Mouse (Mus musculus): ENCODE measurements around the gene Snrpe. TPM values are rescaled to one million over a fixed set of nuclear protein-coding genes. Genes with fewer than 3 reads are reported as not detected.
A peak's percentile ranks its signal among the peaks of the same experiment; 100 is the strongest.

Snrpe gene
- 907 and 930 TPM in 2 replicates for polyA plus RNA-seq (2016; fragmentation: Nextera tagmentation; extraction: Ambion mirVana)

DNA sequence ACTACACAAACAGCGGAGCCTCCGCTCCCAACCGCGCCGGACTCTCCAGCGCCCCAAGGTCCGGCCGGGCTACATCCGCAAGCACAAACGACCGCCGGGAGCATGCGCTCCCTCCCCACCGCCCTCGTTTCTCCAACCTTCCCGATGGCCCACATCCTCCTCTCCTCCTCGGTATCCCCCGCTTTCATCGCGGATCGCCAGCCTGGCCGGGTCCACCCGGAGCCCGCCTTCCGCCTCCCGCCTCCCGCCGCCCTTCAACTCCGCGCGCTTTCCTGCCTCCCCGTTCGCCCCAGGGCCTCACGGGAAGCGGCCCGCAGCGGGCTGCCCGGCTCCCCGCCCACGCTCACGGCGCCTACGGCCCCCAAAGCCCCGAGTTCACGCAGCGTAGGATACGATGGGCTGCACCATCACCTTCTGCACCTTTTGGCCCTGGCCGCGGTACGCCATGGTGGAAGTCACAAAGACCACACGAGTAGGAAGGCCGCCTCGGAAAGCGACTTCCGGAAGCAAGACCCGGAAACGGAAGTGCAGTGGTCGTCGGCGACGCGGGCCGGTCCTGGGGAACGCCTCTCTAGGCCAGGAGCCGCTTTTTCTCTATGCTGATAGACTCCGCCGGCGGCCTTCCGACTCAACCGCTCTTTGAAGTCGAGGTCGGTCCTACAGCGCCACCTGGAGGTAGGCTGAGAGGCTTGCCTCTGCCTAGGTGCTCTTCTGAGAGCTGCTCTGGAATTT is at the start of gene Snrpe:
Gene Snrpe, minus strand, starts transcription at position 521 of the 732 bp plus-strand sequence.
- WGBS: under 1% methylated on average over 73 of the region's 73 CpGs
- DNase-seq (ENCODE audit: low spot score): peak; percentile 98
- no peaks in the 10 kb centered on the region for H3K27me3 ChIP-seq (replicated peaks; ENCODE audit: low read depth, poor library complexity, severe bottlenecking)

DNA sequence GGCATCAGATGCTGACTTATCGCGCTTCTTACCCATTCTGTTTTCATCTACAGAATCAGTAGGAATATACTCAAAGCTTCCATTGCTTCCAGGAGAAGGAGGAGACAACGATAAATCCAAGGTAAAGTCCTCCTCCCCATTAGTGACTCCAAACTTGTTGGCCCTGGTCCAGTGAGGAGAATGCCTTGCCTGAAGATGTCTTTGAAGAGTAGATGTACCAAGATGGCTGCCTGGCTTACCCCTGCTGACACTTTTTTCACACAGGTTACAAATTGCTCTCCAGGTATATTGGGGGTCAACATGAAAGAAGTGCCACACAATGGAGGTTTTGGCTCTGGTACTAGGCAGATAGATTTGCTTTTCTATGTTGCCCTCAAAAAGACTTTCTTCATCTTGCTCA is 48.8 kb upstream of the Snrpe start:
- Histone ChIP-seq H3K4me1 (peaks cover 31% of the 10 kb centered on the region), H3K27me3 (replicated peaks; ENCODE audit: low read depth, poor library complexity, severe bottlenecking) (no peaks in the 10 kb centered on the region), H3K36me3 (replicated peaks) (peaks cover 51% of the 10 kb centered on the region), H3K4me3 (no peak overlapping the region; the same call in 1 of the 2 replicates), H3K9me3 (no peaks in the 10 kb centered on the region), H3K27ac (replicated peaks) (no peak overlapping the region)
- no peak for DNase-seq (ENCODE audit: low spot score)
- WGBS: 85% methylated on average over 3 of the region's 3 CpGs

More for the DNA sequence above, at the start of gene Snrpe:
- H3K9me3 ChIP-seq: no peaks in the 10 kb centered on the region
- H3K4me1 ChIP-seq: peaks cover 11% of the 10 kb centered on the region
- peak within 1 kb of the TSS; percentile 100 for H3K27ac ChIP-seq (replicated peaks)
- H3K36me3 ChIP-seq (replicated peaks): peaks cover 50% of the 10 kb centered on the region
- peak within 1 kb of the TSS; percentile 97 for H3K4me3 ChIP-seq

DNA sequence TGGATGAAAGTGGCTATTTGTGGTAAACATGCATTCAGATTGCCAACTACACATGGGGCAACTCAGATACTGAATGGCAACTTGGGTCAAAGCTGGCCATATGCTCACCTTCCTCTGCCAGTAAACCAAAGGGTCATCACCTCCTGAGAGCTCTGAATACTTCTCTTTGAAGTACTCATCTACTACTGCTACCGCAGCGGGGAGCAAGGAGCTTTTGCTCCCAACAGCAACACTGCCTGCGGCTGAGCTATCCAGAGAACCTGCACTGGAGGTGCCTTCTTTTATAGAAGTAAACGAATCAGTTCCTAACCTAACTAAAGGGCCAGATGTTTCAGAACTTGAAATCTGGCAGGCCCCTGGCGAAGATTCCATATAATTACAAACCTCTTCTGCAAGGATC is 46.7 kb upstream of the Snrpe start:
- Histone ChIP-seq H3K27me3 (replicated peaks; ENCODE audit: low read depth, poor library complexity, severe bottlenecking) (no peaks in the 10 kb centered on the region), H3K27ac (replicated peaks) (no peak overlapping the region), H3K36me3 (replicated peaks) (peaks cover 70% of the 10 kb centered on the region), H3K4me1 (peaks cover 31% of the 10 kb centered on the region), H3K4me3 (no peak overlapping the region), H3K9me3 (no peaks in the 10 kb centered on the region)
- DNase-seq (ENCODE audit: low spot score): no peak
- WGBS: 79% methylated on average over 5 of the region's 5 CpGs

GRCm38 (mm10) chr1:133653033-133653432 is 42.9 kb upstream of the Snrpe start:
- Histone ChIP-seq H3K4me3 (no peak overlapping the region), H3K27ac (replicated peaks) (no peak overlapping the region), H3K27me3 (replicated peaks; ENCODE audit: low read depth, poor library complexity, severe bottlenecking) (no peaks in the 10 kb centered on the region), H3K36me3 (replicated peaks) (peaks cover 81% of the 10 kb centered on the region), H3K4me1 (peaks cover 9% of the 10 kb centered on the region; the same call in 1 of the 2 replicates), H3K9me3 (no peaks in the 10 kb centered on the region)
- DNase-seq (ENCODE audit: low spot score): no peak
- WGBS: 91% methylated on average over 1 of the region's 1 CpGs

DNA sequence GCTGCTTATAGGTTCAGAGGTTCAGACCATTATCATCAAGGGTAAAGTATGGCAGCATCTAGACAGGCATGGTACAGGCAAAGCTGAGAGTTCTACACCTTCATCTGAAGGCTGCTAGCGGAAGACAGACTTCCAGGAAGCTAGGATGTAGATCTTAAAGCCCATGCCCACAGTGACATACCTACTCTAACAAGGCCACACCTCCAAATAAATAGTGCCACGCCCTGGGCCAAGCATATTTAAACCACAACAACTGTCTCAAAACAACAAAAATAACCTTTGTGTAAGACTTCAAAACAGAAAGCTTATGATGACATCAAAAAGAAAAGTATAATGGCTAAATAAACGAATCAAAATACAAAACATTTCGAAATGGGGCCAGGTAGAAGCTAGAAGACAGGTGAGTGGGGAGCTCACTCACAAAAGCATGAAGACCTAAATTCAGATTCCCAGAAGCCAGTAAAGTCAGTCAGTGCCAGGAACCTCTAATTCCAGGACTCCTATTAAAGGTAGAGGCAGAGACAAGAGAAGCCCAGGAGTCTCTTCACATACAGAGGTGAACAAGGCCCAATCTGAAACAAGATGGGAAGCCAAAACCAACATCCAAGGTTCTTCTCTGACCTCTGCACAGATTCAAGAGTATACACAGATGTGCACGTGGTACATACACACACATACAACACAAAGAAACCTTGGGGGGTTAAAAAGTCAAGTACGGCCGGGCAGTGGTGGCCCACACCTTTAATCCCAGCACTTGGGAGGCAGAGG is 40.4 kb upstream of the Snrpe start:
- H3K36me3 ChIP-seq (replicated peaks): peaks cover 84% of the 10 kb centered on the region
- H3K9me3 ChIP-seq: no peaks in the 10 kb centered on the region
- no peaks in the 10 kb centered on the region for H3K27me3 ChIP-seq (replicated peaks; ENCODE audit: low read depth, poor library complexity, severe bottlenecking)
- H3K4me1 ChIP-seq: no peaks in the 10 kb centered on the region
- DNase-seq (ENCODE audit: low spot score): no peak
- WGBS: 93% methylated on average over 7 of the region's 7 CpGs
- no peak overlapping the region for H3K27ac ChIP-seq (replicated peaks)
- no peak overlapping the region for H3K4me3 ChIP-seq

DNA sequence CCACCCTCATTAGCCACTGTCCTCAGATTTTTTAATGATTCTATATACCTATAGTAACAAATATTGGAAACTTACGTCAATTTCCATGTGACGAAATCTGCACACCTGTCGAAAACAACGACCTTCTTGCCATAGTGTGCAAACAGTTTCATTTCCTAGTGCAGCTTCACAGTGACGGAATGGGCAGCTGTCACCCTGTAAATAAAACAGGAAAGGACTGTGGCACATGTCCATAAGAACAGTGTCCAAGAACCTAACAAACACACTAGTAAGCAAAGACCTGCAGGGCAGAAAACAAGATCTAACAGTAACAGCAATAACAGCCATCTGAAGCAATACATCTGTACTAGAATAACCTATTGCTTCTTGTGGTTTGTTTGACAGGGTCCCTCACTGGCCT is 35.6 kb upstream of the Snrpe start:
- WGBS: 95% methylated on average over 5 of the region's 5 CpGs
- peaks cover 90% of the 10 kb centered on the region for H3K36me3 ChIP-seq (replicated peaks)
- no peaks in the 10 kb centered on the region for H3K4me1 ChIP-seq
- DNase-seq (ENCODE audit: low spot score): no peak
- no peak overlapping the region for H3K27ac ChIP-seq (replicated peaks)
- no peaks in the 10 kb centered on the region for H3K9me3 ChIP-seq
- no peaks in the 10 kb centered on the region for H3K27me3 ChIP-seq (replicated peaks; ENCODE audit: low read depth, poor library complexity, severe bottlenecking)
- no peak overlapping the region for H3K4me3 ChIP-seq

GRCm38 (mm10) chr1:133641163-133641562 is 31.1 kb upstream of the Snrpe start:
- 92% methylated on average over 2 of the region's 2 CpGs for WGBS
- Histone ChIP-seq H3K36me3 (replicated peaks) (peaks cover 100% of the 10 kb centered on the region), H3K27me3 (replicated peaks; ENCODE audit: low read depth, poor library complexity, severe bottlenecking) (no peaks in the 10 kb centered on the region), H3K4me3 (no peak overlapping the region), H3K9me3 (no peaks in the 10 kb centered on the region), H3K27ac (replicated peaks) (no peak overlapping the region), H3K4me1 (no peaks in the 10 kb centered on the region)
- no peak for DNase-seq (ENCODE audit: low spot score)

GRCm38 (mm10) chr1:133638517-133638916 is 28.4 kb upstream of the Snrpe start:
- H3K27me3 ChIP-seq (replicated peaks; ENCODE audit: low read depth, poor library complexity, severe bottlenecking): no peaks in the 10 kb centered on the region
- H3K27ac ChIP-seq (replicated peaks): no peak overlapping the region
- 90% methylated on average over 6 of the region's 6 CpGs for WGBS
- H3K4me3 ChIP-seq: no peak overlapping the region
- DNase-seq (ENCODE audit: low spot score): no peak
- no peaks in the 10 kb centered on the region for H3K4me1 ChIP-seq
- peaks cover 100% of the 10 kb centered on the region for H3K36me3 ChIP-seq (replicated peaks)
- H3K9me3 ChIP-seq: no peaks in the 10 kb centered on the region

DNA sequence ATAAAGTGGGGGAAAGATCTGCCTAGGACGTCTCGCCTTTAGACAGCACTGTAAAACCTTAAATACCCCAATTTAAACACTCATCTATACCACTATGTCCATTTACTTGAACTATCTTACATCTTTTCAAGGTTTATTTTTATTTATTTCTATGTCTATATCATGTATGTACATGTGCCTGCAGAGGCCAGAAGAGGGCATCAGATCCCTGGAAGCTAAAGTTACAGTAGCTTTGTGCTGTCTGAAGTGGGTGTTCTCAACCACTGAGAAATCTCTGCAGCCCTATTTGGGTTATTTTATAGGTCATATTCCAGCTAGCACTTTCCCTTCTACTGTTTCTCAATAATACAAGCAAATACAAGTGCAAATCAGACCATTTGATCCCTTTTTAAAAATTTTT is 22.1 kb upstream of the Snrpe start:
- Histone ChIP-seq H3K36me3 (replicated peaks) (peaks cover 99% of the 10 kb centered on the region), H3K27me3 (replicated peaks; ENCODE audit: low read depth, poor library complexity, severe bottlenecking) (no peaks in the 10 kb centered on the region), H3K27ac (replicated peaks) (no peak overlapping the region), H3K4me1 (no peaks in the 10 kb centered on the region), H3K4me3 (no peak overlapping the region), H3K9me3 (no peaks in the 10 kb centered on the region)
- DNase-seq (ENCODE audit: low spot score): no peak
- WGBS: 94% methylated on average over 2 of the region's 2 CpGs

DNA sequence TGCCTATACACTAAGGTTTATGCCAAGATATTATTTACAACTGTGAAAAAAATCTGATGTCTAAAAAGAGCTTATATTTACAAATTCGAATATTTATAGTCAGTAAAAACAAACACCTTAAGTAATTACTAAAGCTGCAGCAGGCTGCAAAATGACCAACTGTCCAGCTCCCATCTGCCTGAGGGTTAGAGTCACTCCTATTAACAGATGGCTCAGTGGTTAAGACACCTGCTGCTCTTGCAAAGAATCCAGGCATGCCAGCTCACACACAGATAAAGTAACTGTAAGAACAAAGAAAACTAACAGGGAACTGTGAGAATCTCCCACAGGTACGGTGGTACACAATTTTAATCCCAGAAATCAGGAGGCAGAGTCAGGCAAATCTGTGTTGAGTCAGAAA is 15.0 kb upstream of the Snrpe start:
- DNase-seq (ENCODE audit: low spot score): no peak
- 77% methylated on average over 2 of the region's 2 CpGs for WGBS
- no peak overlapping the region for H3K4me3 ChIP-seq
- H3K4me1 ChIP-seq: no peaks in the 10 kb centered on the region
- peaks cover 99% of the 10 kb centered on the region for H3K36me3 ChIP-seq (replicated peaks)
- H3K27me3 ChIP-seq (replicated peaks; ENCODE audit: low read depth, poor library complexity, severe bottlenecking): no peaks in the 10 kb centered on the region
- no peaks in the 10 kb centered on the region for H3K9me3 ChIP-seq
- no peak overlapping the region for H3K27ac ChIP-seq (replicated peaks)

DNA sequence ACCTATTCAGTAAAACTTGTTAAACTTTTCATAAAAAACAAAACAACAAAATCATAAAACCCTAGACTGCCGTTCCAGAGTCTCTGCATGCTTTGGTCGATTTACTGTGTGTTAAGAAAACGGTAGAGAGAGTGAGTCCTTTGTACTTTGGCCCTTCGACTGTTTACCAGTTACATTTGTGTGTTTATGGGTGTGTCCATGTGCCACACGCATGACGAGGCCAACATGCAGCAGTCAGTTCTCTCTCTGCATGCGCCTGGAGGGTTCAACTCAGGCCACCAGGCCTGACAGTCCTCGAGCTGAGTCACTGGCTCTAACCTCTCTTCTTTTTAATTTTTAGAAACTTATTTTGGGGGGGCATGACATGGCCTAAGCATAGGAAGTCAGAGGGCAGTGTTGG is 8.2 kb upstream of the Snrpe start:
- no peak overlapping the region for H3K4me3 ChIP-seq
- no peaks in the 10 kb centered on the region for H3K27me3 ChIP-seq (replicated peaks; ENCODE audit: low read depth, poor library complexity, severe bottlenecking)
- H3K36me3 ChIP-seq (replicated peaks): peaks cover 88% of the 10 kb centered on the region
- no peaks in the 10 kb centered on the region for H3K4me1 ChIP-seq
- H3K9me3 ChIP-seq: no peaks in the 10 kb centered on the region
- DNase-seq (ENCODE audit: low spot score): no peak
- no peak overlapping the region for H3K27ac ChIP-seq (replicated peaks)
- WGBS: 82% methylated on average over 8 of the region's 8 CpGs

- peaks cover 84% of the 10 kb centered on the region for H3K36me3 ChIP-seq (replicated peaks)
- no peaks in the 10 kb centered on the region for H3K9me3 ChIP-seq
- no peak for DNase-seq (ENCODE audit: low spot score)
- no peaks in the 10 kb centered on the region for H3K4me1 ChIP-seq
- H3K27ac ChIP-seq (replicated peaks): no peak overlapping the region
- no peaks in the 10 kb centered on the region for H3K27me3 ChIP-seq (replicated peaks; ENCODE audit: low read depth, poor library complexity, severe bottlenecking)
- no peak overlapping the region for H3K4me3 ChIP-seq
- WGBS: 77% methylated on average over 2 of the region's 2 CpGs
Observed at GRCm38 (mm10) chr1:133617908-133618307, 7.8 kb upstream of the Snrpe start.

GRCm38 (mm10) chr1:133613817-133614216 is 3.7 kb upstream of the Snrpe start:
- Histone ChIP-seq H3K27ac (replicated peaks) (no peak overlapping the region), H3K4me3 (no peak overlapping the region), H3K27me3 (replicated peaks; ENCODE audit: low read depth, poor library complexity, severe bottlenecking) (no peaks in the 10 kb centered on the region), H3K4me1 (peaks cover 7% of the 10 kb centered on the region), H3K36me3 (replicated peaks) (peaks cover 44% of the 10 kb centered on the region), H3K9me3 (no peaks in the 10 kb centered on the region)
- no peak for DNase-seq (ENCODE audit: low spot score)
- 68% methylated on average over 3 of the region's 3 CpGs for WGBS
